Mouse (Mus musculus) ES-Bruce4 (cell line): Measurements from ENCODE around the gene Aqp2.

Source experiments
- CTCF ChIP-seq: IDR thresholded peaks from one replicate; pipeline ENCODE4 v1.8.1; 2011; ENCODE audit warnings: low read depth, low read length
- POLR2A ChIP-seq: IDR thresholded peaks from one replicate; pipeline ENCODE4 v1.8.1; 2011; ENCODE audit warnings: low read length; ENCODE audit not compliant: insufficient read depth

GRCm38 (mm10) chr15:99597596-99597995 lies 18.7 kb downstream of the Aqp2 start:
- TF ChIP-seq CTCF (no peak), POLR2A (no peak)
